Mouse (Mus musculus): Measurements from ENCODE around the gene Pgbd5. TPM values are rescaled to one million over a fixed set of nuclear protein-coding genes. Genes with fewer than 3 reads are reported as not detected.

Pgbd5 gene
- total RNA-seq (2023) = not detected in 4 replicates

DNA sequence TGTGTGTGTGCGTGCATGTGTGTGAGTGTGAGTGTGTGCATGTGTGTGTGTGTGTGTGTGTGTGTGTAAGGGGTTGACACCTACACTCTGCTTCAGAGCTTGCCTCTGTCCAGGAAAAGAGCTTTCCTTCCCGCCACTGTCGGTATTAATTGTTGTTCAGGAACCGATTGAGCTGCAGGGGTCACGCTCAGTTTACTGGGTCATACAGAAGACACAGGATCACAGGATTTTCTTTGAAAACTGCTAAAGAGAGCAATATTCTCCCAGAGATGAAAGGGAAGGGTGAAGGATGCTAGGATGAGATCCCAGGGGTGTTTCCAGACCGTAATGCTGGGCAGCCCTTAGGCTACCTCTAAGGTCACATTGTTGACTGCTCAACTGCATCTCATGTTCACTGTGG is at the start of gene Pgbd5:
Gene Pgbd5, minus strand, starts transcription at position 101 of the 400 bp plus-strand sequence.

Other genes starting within 250 kb of the Pgbd5 start
- 7.2 to 21.2 TPM (median 16.0 TPM) in 4 replicates for gene Galnt2, start 208.3 kb downstream of the Pgbd5 start, total RNA-seq (2023)
- 37.5 to 55.4 TPM (median 46.8 TPM) in 4 replicates for gene Cog2, start 81.1 kb upstream of the Pgbd5 start, total RNA-seq (2023)
- not detected in 4 replicates for gene Agt, start 130.0 kb upstream of the Pgbd5 start, total RNA-seq (2023)
- not detected in 4 replicates for gene Capn9, start 136.5 kb upstream of the Pgbd5 start, total RNA-seq (2023)
- gene 2310022B05Rik, start 223.7 kb upstream of the Pgbd5 start, total RNA-seq (2023) = 7.2 to 10.0 TPM (median 8.4 TPM) in 4 replicates